Mouse (Mus musculus) forebrain, embryonic 12.5 days (tissue): ENCODE measurements around the gene Hs3st3b1. TPM values are rescaled to one million over a fixed set of nuclear protein-coding genes. Genes with fewer than 3 reads are reported as not detected.

Experiments used
- ATAC-seq: fragments of 200-750 bp; cut with Nextera tagmentation; 2 replicates; pipeline ENCODE4 v1.8.0; 2017; ENCODE audit warnings: moderate TSS enrichment; ENCODE audit not compliant: low FRiP score
- H3K27ac ChIP-seq: fragments of 300-500 bp; sonication (generic); 2 replicates; pipeline ENCODE4 v1.5.1; 2016; ENCODE audit warnings: mild to moderate bottlenecking
- H3K27me3 ChIP-seq: fragments of 300-500 bp; sonication (generic); 2 replicates; pipeline ENCODE4 v1.6.1; 2016; ENCODE audit warnings: mild to moderate bottlenecking
- H3K36me3 ChIP-seq: fragments of 300-500 bp; sonication (generic); replicated peaks from 2 replicates; pipeline ENCODE4 v1.6.1; 2016; ENCODE audit warnings: mild to moderate bottlenecking
- H3K4me1 ChIP-seq: fragments of 300-500 bp; sonication (generic); 2 replicates; pipeline ENCODE4 v1.6.1; 2016
- H3K4me2 ChIP-seq: fragments of 300-500 bp; sonication (generic); 2 replicates; pipeline ENCODE4 v1.6.1; 2016; ENCODE audit warnings: mild to moderate bottlenecking, moderate library complexity
- H3K4me3 ChIP-seq: fragments of 300-500 bp; sonication (generic); replicated peaks from 2 replicates; pipeline ENCODE4 v1.5.1; 2016; ENCODE audit warnings: mild to moderate bottlenecking
- H3K9ac ChIP-seq: fragments of 300-500 bp; sonication (generic); 2 replicates; pipeline ENCODE4 v1.6.1; 2016; ENCODE audit warnings: mild to moderate bottlenecking
- H3K9me3 ChIP-seq: fragments of 300-500 bp; sonication (generic); 2 replicates; pipeline ENCODE4 v1.6.1; 2016
- WGBS: fragments of 180-500 bp; shearing (Covaris S2); methylation state at CpG from one replicate; pipeline ENCODE4 v1.1.7; 2016; 5-methylcytosine and 5-hydroxymethylcytosine counted together
- polyA plus RNA-seq: library from polyadenylated mRNA; unstranded; fragments of >200 nt; fragmentation: Nextera tagmentation; extraction: Ambion mirVana; gene quantifications from 2 replicates; pipeline ENCODE4 v1.2.1, GENCODE M21; 2016

Hs3st3b1 gene
- polyA plus RNA-seq, 1 experiment from 2014 or later = 8.8 TPM

DNA sequence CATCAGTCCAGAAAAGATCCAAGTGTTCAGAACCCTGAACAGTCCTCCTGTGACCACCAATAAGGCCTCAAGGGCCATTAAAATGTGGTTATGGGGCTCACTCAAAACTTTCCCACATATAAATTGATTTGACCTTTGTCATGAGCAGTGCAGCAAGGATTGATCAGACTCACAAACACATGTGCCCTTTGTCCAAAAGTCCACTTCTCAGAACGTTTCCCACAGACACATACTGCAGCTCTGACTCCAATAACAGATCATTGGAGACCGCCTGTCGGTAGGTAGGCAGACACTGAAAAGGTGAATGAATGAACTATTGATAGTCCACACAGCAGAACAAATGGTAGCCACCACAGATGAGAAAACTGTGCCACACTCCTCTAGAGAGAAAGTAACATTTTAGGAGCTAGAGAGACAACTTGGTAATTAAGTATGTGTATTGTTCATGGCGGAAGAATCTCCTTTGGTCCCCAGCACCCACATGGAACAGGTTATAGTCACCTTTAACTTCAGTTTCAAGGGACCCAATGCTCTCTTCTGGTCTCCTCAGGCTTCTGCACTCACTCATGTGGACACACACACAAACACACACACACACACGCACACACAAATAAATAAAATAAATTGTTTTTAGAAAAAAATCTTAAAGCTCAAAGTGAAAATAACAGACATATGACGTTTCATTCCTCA lies 70.9 kb downstream of the Hs3st3b1 start:
- ATAC-seq = no peak
- 84% methylated on average over 6 of the region's 6 CpGs for WGBS
- Histone ChIP-seq H3K4me3 (no peak overlapping the region), H3K36me3 (no peaks in the 10 kb centered on the region), H3K9ac (no peak overlapping the region), H3K4me2 (no peak overlapping the region), H3K27ac (no peak overlapping the region), H3K27me3 (no peaks in the 10 kb centered on the region), H3K9me3 (no peaks in the 10 kb centered on the region), H3K4me1 (no peaks in the 10 kb centered on the region)

DNA sequence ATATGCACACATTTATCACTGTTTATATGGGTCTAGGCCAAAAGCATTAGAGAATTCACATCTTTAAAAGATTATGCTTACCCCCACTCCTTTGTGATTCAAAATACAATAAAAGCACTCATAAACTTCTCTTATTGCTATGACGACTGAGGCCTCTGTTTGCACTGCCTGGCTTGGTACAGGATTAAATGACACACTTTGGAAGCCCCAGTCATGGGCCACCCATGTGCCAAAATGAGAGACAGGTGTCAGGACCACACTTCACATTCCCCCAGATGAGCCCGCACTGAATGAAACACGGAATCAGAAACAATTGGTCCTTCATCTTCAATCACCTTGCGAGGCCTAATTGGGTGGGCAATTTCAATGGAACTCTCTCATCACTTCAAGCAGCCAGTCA lies 71.8 kb downstream of the Hs3st3b1 start:
- H3K4me1 ChIP-seq = no peaks in the 10 kb centered on the region
- no peak for ATAC-seq

DNA sequence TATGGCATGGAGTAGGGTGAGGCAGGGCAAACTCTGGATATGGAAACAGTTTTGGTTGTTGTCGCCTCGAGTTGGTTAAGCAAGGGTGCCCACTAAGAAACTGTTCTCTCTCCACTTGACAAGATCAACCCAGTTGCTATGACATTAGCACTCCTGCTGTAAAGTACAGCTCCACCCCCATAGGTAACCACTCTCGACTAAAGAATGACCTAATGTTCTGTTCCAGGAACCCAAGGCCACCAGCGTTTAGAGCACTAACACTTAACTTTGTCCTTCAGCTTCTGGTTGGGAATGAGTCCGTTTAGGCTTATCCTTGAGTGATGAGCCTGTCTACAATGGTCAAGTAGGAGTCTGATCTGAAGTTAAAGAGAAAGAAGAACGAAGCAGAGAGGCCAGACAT lies 76.7 kb downstream of the Hs3st3b1 start:
- H3K27me3 ChIP-seq = no peaks in the 10 kb centered on the region
- H3K4me3 ChIP-seq = no peak overlapping the region
- H3K4me1 ChIP-seq = peaks cover 4% of the 10 kb centered on the region; the same call in 1 of the 2 replicates
- no peak overlapping the region for H3K4me2 ChIP-seq
- no peak for ATAC-seq
- H3K36me3 ChIP-seq = no peaks in the 10 kb centered on the region
- no peak overlapping the region for H3K27ac ChIP-seq
- H3K9me3 ChIP-seq = no peaks in the 10 kb centered on the region
- no CpG with 5 or more reads among the region's 6 CpGs for WGBS
- H3K9ac ChIP-seq = no peak overlapping the region

More for the DNA sequence above, 71.8 kb downstream of the Hs3st3b1 start:
- WGBS = 82% methylated on average over 4 of the region's 4 CpGs
- no peak overlapping the region for H3K4me2 ChIP-seq
- no peaks in the 10 kb centered on the region for H3K27me3 ChIP-seq
- H3K36me3 ChIP-seq = no peaks in the 10 kb centered on the region
- H3K4me3 ChIP-seq = no peak overlapping the region
- no peak overlapping the region for H3K9ac ChIP-seq
- H3K27ac ChIP-seq = no peak overlapping the region
- H3K9me3 ChIP-seq = no peaks in the 10 kb centered on the region

DNA sequence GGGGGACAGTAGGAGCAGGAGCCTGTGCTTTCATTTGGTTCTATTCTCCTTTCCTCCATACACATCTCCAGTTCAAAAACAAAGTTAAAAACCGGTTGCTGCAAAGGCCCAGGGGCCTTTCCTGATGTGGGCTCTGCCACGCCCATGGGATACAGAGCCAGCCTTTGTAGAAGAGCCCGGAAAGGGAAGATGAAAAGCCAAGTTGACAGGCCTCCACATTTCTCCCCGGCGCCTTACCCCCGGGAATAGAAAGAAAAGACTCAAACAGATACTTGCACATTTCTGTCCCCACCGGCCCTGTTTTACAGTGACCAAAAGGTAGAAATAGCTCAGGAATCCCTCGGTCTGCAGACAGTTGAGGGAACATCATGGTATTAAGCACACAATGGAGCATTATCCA lies 77.4 kb downstream of the Hs3st3b1 start:
- H3K27me3 ChIP-seq = no peaks in the 10 kb centered on the region
- H3K4me2 ChIP-seq = no peak overlapping the region
- H3K27ac ChIP-seq = no peak overlapping the region
- 47% methylated on average over 8 of the region's 8 CpGs for WGBS
- H3K36me3 ChIP-seq = no peaks in the 10 kb centered on the region
- H3K4me3 ChIP-seq = no peak overlapping the region
- H3K4me1 ChIP-seq = peaks cover 4% of the 10 kb centered on the region; the same call in 1 of the 2 replicates
- ATAC-seq = no peak
- no peaks in the 10 kb centered on the region for H3K9me3 ChIP-seq
- H3K9ac ChIP-seq = no peak overlapping the region

DNA sequence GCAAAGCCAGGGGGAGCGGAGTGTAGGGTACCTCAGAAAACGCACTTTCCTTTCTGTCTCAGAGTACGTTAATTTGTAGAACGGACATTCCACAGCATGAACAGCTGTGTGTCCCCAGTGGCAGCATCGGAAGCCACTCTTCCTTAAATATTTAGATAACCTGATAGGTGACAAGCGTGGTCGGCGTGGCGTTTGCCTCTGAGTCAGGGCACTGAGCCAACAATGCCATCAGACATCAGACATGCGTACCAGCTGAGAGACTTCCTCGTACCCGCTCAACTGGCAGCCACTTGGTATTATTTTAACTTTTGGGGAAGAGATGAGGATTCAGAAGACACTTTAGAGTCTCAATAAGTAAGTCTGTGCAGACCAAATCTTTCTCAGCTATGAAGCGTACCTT lies 84.6 kb downstream of the Hs3st3b1 start:
- Histone ChIP-seq H3K36me3 (no peaks in the 10 kb centered on the region), H3K9ac (no peak overlapping the region), H3K4me3 (no peak overlapping the region), H3K27ac (no peak overlapping the region), H3K9me3 (no peaks in the 10 kb centered on the region), H3K4me2 (no peak overlapping the region), H3K4me1 (peaks cover 5% of the 10 kb centered on the region; the same call in 1 of the 2 replicates), H3K27me3 (no peaks in the 10 kb centered on the region)
- no peak for ATAC-seq
- whole genome bisulfite sequencing = 85% methylated on average over 13 of the region's 13 CpGs

Other genes starting within 250 kb of the Hs3st3b1 start
- 21.9 and 22.4 TPM in 2 replicates for gene Cox10, start 157.2 kb upstream of the Hs3st3b1 start, polyA plus RNA-seq